ENCODE assay signal across 31 mouse cellular contexts in genomic region chr12:35670980-35671379, GRCm38 (mm10).
"Had no signal": no experiment of that assay in that cellular context is flagged by ENCODE, and none has a peak within 500 bp of the region (broad histone marks: within the 10 kb centered on the region; RNA-seq: fewer than 3 reads in every experiment).

No protein-coding gene starts in this region.

- H3K4me1 ChIP-seq: limb, embryonic 10.5 days; limb, embryonic 12.5 days; limb, embryonic 13.5 days; limb, embryonic 15.5 days; liver, embryonic 12.5 days; liver, embryonic 13.5 days; liver, embryonic 15.5 days; lung, embryonic 15.5 days; midbrain, embryonic 10.5 days; midbrain, embryonic 12.5 days; midbrain, embryonic 13.5 days; midbrain, embryonic 15.5 days had no signal

- ATAC-seq: liver, embryonic 12.5 days; liver, postnatal 0 days; midbrain, embryonic 13.5 days; midbrain, embryonic 15.5 days; midbrain, embryonic 16.5 days had no signal

- H3K27me3 ChIP-seq: limb, embryonic 12.5 days; limb, embryonic 13.5 days; limb, embryonic 15.5 days; liver, embryonic 12.5 days; liver, embryonic 13.5 days; liver, embryonic 15.5 days; lung, embryonic 15.5 days; megakaryocyte, embryonic 14.5 days; midbrain, embryonic 12.5 days; midbrain, embryonic 13.5 days; midbrain, embryonic 15.5 days had no signal

- H3K9ac ChIP-seq: limb, embryonic 12.5 days; limb, embryonic 13.5 days; limb, embryonic 15.5 days; liver, embryonic 12.5 days; liver, embryonic 13.5 days; liver, embryonic 14.5 days; liver, embryonic 15.5 days; liver, postnatal 0 days; lung, embryonic 14.5 days; lung, embryonic 15.5 days; midbrain, embryonic 12.5 days; midbrain, embryonic 13.5 days; midbrain, embryonic 15.5 days had no signal

- DNase-seq: layer of hippocampus, postnatal 36 days; left cerebral cortex, postnatal 4 days; liver; liver, embryonic 13.5 days; liver, postnatal 0 days; lung, adult 18-20 months; lung, adult 2 months; lung, embryonic 14.5 days; lung, postnatal 10 days; lung, postnatal 14 days; lung, postnatal 36 days; midbrain, embryonic 14.5 days had no signal

- H3K4me2 ChIP-seq: limb, embryonic 12.5 days; limb, embryonic 13.5 days; limb, embryonic 15.5 days; liver, embryonic 11.5 days; liver, embryonic 12.5 days; liver, embryonic 13.5 days; liver, embryonic 15.5 days; lung, embryonic 14.5 days; lung, embryonic 15.5 days; midbrain, embryonic 11.5 days; midbrain, embryonic 12.5 days; midbrain, embryonic 13.5 days; midbrain, embryonic 15.5 days had no signal

- H3K9me3 ChIP-seq: limb, embryonic 10.5 days; limb, embryonic 12.5 days; limb, embryonic 13.5 days; limb, embryonic 15.5 days; liver, embryonic 12.5 days; liver, embryonic 13.5 days; liver, embryonic 15.5 days; lung, embryonic 15.5 days; megakaryocyte, embryonic 14.5 days; midbrain, embryonic 10.5 days; midbrain, embryonic 12.5 days; midbrain, embryonic 13.5 days; midbrain, embryonic 15.5 days had no signal

- H3K36me3 ChIP-seq: limb, embryonic 10.5 days; limb, embryonic 12.5 days; limb, embryonic 13.5 days; limb, embryonic 15.5 days; liver, embryonic 12.5 days; liver, embryonic 13.5 days; liver, embryonic 15.5 days; lung, embryonic 15.5 days; midbrain, embryonic 10.5 days; midbrain, embryonic 12.5 days; midbrain, embryonic 13.5 days; midbrain, embryonic 15.5 days had no signal

- H3K27ac ChIP-seq: left cerebral cortex, adult 2 months; limb, embryonic 10.5 days; limb, embryonic 12.5 days; limb, embryonic 13.5 days; limb, embryonic 15.5 days; liver, embryonic 12.5 days; liver, embryonic 13.5 days; liver, embryonic 14.5 days; liver, embryonic 15.5 days; lung, embryonic 15.5 days; macrophage; midbrain, embryonic 10.5 days; midbrain, embryonic 12.5 days; midbrain, embryonic 13.5 days; midbrain, embryonic 15.5 days had no signal

- H3K4me3 ChIP-seq: left cerebral cortex, adult 2 months; limb, embryonic 10.5 days; limb, embryonic 12.5 days; limb, embryonic 13.5 days; limb, embryonic 15.5 days; liver, embryonic 12.5 days; liver, embryonic 13.5 days; liver, embryonic 15.5 days; lung, embryonic 15.5 days; megakaryocyte, embryonic 14.5 days; midbrain, embryonic 10.5 days; midbrain, embryonic 12.5 days; midbrain, embryonic 13.5 days; midbrain, embryonic 15.5 days; myocyte had no signal
